Comparison of ENCODE assay signal across 20 mouse cellular contexts in the genomic region with DNA sequence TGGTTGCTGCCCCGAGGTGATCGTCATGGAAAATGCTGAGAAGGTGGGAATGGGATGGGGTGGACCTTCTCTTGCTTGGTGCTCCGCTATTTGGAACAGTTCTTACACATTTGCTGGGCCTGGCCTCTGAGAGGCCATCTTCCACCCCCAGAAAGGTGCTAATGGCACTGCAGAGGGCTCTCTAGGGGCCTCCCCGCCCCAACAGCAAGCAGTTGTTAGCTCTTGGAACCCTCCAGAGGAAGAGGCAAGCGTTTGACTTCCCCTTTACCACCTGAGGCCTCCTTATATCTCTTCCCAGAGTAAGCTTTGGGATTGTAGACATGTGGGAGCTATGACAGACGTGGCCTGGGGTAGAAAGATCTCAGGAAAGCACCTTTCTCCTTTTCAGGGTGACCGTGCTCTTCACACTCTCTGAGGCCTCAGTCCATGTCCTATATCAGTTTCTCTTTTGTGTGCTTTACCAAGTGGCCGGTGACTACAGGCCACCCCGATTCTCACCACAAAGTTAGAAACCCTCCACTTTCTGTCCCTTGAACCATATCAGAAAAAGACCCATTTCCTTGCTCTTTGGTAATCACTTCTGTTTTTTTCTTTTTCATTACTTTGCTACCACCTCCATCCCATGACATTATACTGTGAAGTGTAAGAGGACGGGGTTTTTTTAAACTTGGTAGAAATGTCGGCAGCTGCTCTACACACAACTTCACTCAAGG. TPM values are rescaled to one million over a fixed set of nuclear protein-coding genes. Genes with fewer than 3 reads are reported as not detected.
"Had no signal": no experiment of that assay in that cellular context is flagged by ENCODE, and none has a peak within 500 bp of the region (broad histone marks: within the 10 kb centered on the region; RNA-seq: fewer than 3 reads in every experiment).

No protein-coding gene starts in this region.

- H3K4me2 ChIP-seq: limb, embryonic 13.5 days; liver, embryonic 12.5 days; liver, embryonic 15.5 days; midbrain, embryonic 11.5 days; midbrain, embryonic 15.5 days had no signal

- H3K9ac ChIP-seq: limb, embryonic 13.5 days; liver, embryonic 12.5 days; liver, embryonic 15.5 days; midbrain, embryonic 15.5 days had no signal

- DNase-seq: kidney, adult 18-20 months; kidney, postnatal 25 days; layer of hippocampus, adult 9-11 months; liver; lung, adult 18-20 months; lung, postnatal 14 days; lung, postnatal 4 days; thymus, adult 18-20 months; thymus, postnatal 36 days had no signal

- H3K27me3 ChIP-seq: limb, embryonic 13.5 days; liver, embryonic 12.5 days; liver, embryonic 15.5 days; midbrain, embryonic 15.5 days had no signal

- H3K4me3 ChIP-seq: layer of hippocampus, adult 2 months; limb, embryonic 10.5 days; limb, embryonic 13.5 days; liver, embryonic 12.5 days; liver, embryonic 15.5 days; midbrain, embryonic 15.5 days had no signal

- H3K36me3 ChIP-seq: liver, embryonic 12.5 days; liver, embryonic 15.5 days had no signal

- H3K9me3 ChIP-seq: limb, embryonic 10.5 days; limb, embryonic 13.5 days; liver, embryonic 12.5 days; liver, embryonic 15.5 days; midbrain, embryonic 15.5 days had no signal

- H3K4me1 ChIP-seq: limb, embryonic 10.5 days; limb, embryonic 13.5 days; liver, embryonic 12.5 days; liver, embryonic 15.5 days; midbrain, embryonic 15.5 days had no signal

- H3K27ac ChIP-seq: kidney, postnatal 0 days; layer of hippocampus, adult 2 months; limb, embryonic 10.5 days; limb, embryonic 13.5 days; liver, embryonic 12.5 days; liver, embryonic 15.5 days; midbrain, embryonic 15.5 days had no signal

RNA-seq across cellular contexts. Expression of a gene that starts 21.0 kb away (rescaled TPM):
- total RNA-seq: megakaryocyte progenitor cell, adult 5-6 weeks; megakaryocyte-erythroid progenitor cell, adult 5-6 weeks had no signal
- polyA plus RNA-seq: neural tube, embryonic 14.5 days had no signal
